Mouse (Mus musculus): ENCODE data around the gene Hist1h2bn. TPM values are rescaled to one million over a fixed set of nuclear protein-coding genes. Genes with fewer than 3 reads are reported as not detected.
"Not testable (repeated sequence)": the region's sequence is repeated elsewhere in the genome, so short reads cannot be mapped to it uniquely, and the experiment has no call there.

Gene Hist1h2bn
- not detected in 2 replicates for polyA plus RNA-seq (2014; fragmentation: Nextera tagmentation; extraction: Ambion mirVana)

DNA sequence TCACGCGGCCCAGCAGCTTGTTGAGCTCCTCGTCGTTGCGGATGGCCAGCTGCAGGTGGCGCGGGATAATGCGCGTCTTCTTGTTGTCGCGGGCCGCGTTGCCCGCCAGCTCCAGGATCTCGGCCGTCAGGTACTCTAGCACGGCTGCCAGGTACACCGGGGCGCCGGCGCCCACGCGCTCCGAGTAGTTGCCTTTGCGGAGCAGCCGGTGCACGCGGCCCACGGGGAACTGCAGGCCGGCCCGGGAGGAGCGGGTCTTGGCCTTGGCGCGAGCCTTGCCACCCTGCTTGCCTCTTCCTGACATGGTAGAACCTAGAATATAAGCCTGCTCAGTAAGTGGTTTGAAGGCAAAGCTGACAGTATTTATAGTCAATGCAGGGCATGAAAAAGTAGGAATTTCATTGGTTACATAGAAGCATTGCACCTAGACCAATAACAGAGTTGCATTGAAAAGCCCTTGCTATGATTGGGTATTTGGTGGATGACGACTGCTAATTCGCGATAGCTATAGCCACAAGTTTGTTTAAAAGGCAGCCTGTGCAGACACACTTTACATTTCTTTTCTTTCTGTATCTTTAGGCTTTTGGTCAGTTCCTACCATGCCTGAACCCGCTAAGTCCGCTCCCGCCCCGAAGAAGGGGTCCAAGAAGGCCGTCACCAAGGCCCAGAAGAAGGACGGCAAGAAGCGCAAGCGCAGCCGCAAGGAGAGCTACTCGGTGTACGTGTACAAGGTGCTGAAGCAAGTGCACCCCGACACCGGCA is at the start of gene Hist1h2bn, which contains the start of gene Hist1h2ak:
Gene Hist1h2bn (plus strand): TSS at position 600 of the 762 bp plus-strand sequence.
Gene Hist1h2ak (minus strand): TSS at position 304 of the 762 bp plus-strand sequence.
- peaks cover 28% of the 10 kb centered on the region for H3K4me1 ChIP-seq (replicated peaks; ENCODE audit: control insufficient read depth, insufficient read depth, low read length)
- ATAC-seq (ENCODE audit: low FRiP score) (peak; percentile 95), DNase-seq (ENCODE audit: low spot score) (peak; percentile 93)
- H3K9ac ChIP-seq = peak within 1 kb of the TSS; percentile 61
- H3K27me3 ChIP-seq (ENCODE audit: control insufficient read depth, insufficient read depth, low read length); H3K36me3 ChIP-seq (replicated peaks; ENCODE audit: control insufficient read depth, insufficient read depth); H3K9me3 ChIP-seq (ENCODE audit: control insufficient read depth, low read length): not testable (repeated sequence)
- WGBS = under 1% methylated on average over 45 of the region's 50 CpGs
- peak within 1 kb of the TSS; percentile 38 for H3K4me3 ChIP-seq (replicated peaks; ENCODE audit: low read length)
- H3K4me2 ChIP-seq (replicated peaks) = peak within 1 kb of the TSS; percentile 87
- peak within 1 kb of the TSS; percentile 90 for H3K27ac ChIP-seq

DNA sequence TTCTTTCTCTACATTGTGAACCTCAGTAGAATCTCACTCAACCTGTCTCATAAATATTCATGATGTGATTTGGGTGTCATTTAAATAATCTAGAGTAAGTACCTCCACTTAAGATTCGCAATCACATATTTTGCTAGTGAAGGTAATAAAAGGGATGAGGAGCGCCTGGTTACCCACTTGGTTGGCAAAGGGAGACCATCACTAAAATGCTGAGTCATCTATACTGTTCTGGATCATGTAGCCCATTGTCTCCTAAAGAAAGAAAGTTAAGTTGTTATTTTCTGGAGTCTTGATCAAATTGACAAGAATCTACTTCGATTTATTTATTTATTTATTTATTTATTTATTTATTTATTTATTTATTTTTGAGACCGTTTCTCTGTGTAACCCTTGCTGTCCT is 47.3 kb upstream of the Hist1h2bn start:
- Histone ChIP-seq H3K4me3 (replicated peaks; ENCODE audit: low read length) (no peak overlapping the region), H3K9me3 (ENCODE audit: control insufficient read depth, low read length) (no peaks in the 10 kb centered on the region), H3K27me3 (ENCODE audit: control insufficient read depth, insufficient read depth, low read length) (no peaks in the 10 kb centered on the region), H3K4me2 (replicated peaks) (no peak overlapping the region), H3K27ac (no peak overlapping the region), H3K36me3 (replicated peaks; ENCODE audit: control insufficient read depth, insufficient read depth) (no peaks in the 10 kb centered on the region), H3K9ac (no peak overlapping the region), H3K4me1 (replicated peaks; ENCODE audit: control insufficient read depth, insufficient read depth, low read length) (no peaks in the 10 kb centered on the region)
- no peak for DNase-seq (ENCODE audit: low spot score)
- ATAC-seq (ENCODE audit: low FRiP score) = no peak
- 73% methylated on average over 4 of the region's 4 CpGs for WGBS

DNA sequence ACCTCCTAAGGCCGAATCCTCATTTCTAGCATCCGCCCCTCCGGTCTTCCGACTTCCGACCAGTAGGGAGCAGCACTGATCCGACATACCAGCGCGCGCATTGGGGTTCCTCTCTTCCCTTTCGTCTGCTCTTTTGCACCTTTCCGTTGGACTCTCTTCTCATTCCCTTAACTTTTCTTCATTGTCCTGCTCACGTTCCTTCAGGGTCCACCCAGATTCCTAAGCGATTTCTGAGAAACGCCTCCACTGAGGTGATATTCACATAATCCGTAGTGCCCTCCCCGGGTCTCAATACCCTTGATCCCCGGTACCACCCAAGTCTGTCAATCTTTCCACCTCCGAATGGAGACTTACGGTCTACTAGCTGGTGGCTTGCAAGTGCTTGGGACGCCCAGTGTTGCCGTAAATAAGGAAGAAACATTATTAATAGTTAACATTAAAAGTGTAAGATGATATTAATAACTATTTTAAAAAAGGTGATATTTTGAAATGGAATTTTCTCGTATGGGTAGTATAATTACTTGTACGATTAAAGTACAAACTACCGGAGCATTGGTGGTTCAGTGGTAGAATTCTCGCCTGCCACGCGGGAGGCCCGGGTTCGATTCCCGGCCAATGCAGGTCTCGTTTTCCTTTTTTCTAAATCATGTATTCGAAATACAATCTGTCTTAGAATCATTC is 43.8 kb upstream of the Hist1h2bn start:
- H3K4me2 ChIP-seq (replicated peaks) = peak overlapping the region; percentile 67
- H3K4me3 ChIP-seq (replicated peaks; ENCODE audit: low read length) = peak overlapping the region; percentile 71
- H3K4me1 ChIP-seq (replicated peaks; ENCODE audit: control insufficient read depth, insufficient read depth, low read length) = peaks cover 3% of the 10 kb centered on the region
- no peaks in the 10 kb centered on the region for H3K36me3 ChIP-seq (replicated peaks; ENCODE audit: control insufficient read depth, insufficient read depth)
- no peaks in the 10 kb centered on the region for H3K9me3 ChIP-seq (ENCODE audit: control insufficient read depth, low read length)
- peak overlapping the region; percentile 80 for H3K27ac ChIP-seq
- WGBS = under 1% methylated on average over 32 of the region's 32 CpGs
- peak overlapping the region; percentile 72 for H3K9ac ChIP-seq
- ATAC-seq (ENCODE audit: low FRiP score) = peak; percentile 86
- no peaks in the 10 kb centered on the region for H3K27me3 ChIP-seq (ENCODE audit: control insufficient read depth, insufficient read depth, low read length)
- DNase-seq (ENCODE audit: low spot score) = peak; percentile 89

DNA sequence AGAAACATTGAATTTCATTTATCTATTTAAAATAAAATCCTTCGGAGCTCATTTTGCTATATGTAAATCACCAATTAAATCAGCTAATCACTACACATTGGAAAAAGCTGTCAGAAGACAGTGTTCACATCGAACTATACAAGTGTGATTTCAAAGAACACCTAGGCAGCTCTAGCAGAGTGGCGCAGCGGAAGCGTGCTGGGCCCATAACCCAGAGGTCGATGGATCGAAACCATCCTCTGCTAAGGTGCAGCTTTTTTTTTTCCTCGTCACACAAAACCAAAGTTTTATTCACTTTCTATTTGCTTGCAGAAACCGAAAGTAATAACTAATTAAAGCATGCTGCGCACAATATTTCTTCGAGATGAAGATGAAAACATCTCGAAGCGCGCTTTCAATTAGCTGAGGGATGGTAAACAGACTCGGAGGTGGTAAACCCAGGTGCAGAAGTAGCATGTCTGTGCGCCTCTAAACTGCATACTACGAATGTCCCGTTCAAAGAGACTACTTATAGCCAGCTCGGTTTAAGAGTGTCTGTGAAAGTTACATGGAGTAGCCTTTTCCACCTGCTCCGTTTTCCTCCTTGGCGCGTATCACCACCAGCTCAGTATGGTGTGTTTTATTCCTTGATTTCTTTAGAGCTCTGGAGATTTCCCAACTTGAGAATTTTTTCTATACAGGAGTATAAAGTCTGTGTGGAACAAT is 43.0 kb upstream of the Hist1h2bn start:
- Histone ChIP-seq H3K4me2 (replicated peaks) (peak overlapping the region; percentile 67), H3K4me3 (replicated peaks; ENCODE audit: low read length) (peak overlapping the region; percentile 71), H3K9me3 (ENCODE audit: control insufficient read depth, low read length) (no peaks in the 10 kb centered on the region), H3K9ac (peak overlapping the region; percentile 47), H3K27ac (no peak overlapping the region), H3K36me3 (replicated peaks; ENCODE audit: control insufficient read depth, insufficient read depth) (no peaks in the 10 kb centered on the region), H3K4me1 (replicated peaks; ENCODE audit: control insufficient read depth, insufficient read depth, low read length) (peaks cover 8% of the 10 kb centered on the region), H3K27me3 (ENCODE audit: control insufficient read depth, insufficient read depth, low read length) (no peaks in the 10 kb centered on the region)
- DNase-seq (ENCODE audit: low spot score) = peak; percentile 97
- WGBS = 3% methylated on average over 22 of the region's 22 CpGs
- peak; percentile 85 for ATAC-seq (ENCODE audit: low FRiP score)

DNA sequence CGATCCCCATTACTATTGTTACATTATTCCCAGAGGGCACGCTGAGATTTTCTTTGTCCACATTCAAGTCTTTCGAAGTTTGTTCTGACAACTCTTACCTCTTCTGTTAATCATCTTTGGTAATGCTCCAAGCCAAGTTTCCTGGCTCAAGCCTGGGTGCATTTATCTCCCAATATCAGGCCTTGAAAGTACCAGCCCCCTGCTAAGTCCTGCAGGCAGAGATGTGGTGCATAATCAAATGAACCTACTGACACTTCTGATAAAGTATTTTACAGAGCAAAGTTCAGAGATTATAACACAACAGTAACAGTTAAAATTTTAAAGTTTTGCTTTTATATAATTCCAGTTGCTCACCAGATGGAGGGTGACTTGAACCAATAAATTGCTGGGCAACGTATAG is 42.2 kb upstream of the Hist1h2bn start:
- no peaks in the 10 kb centered on the region for H3K27me3 ChIP-seq (ENCODE audit: control insufficient read depth, insufficient read depth, low read length)
- WGBS = 18% methylated on average over 4 of the region's 4 CpGs
- DNase-seq (ENCODE audit: low spot score) (no peak), ATAC-seq (ENCODE audit: low FRiP score) (no peak)
- H3K4me3 ChIP-seq (replicated peaks; ENCODE audit: low read length) = peak overlapping the region; percentile 71
- peak overlapping the region; percentile 67 for H3K4me2 ChIP-seq (replicated peaks)
- H3K4me1 ChIP-seq (replicated peaks; ENCODE audit: control insufficient read depth, insufficient read depth, low read length) = peaks cover 8% of the 10 kb centered on the region
- no peaks in the 10 kb centered on the region for H3K36me3 ChIP-seq (replicated peaks; ENCODE audit: control insufficient read depth, insufficient read depth)
- H3K27ac ChIP-seq = no peak overlapping the region
- no peaks in the 10 kb centered on the region for H3K9me3 ChIP-seq (ENCODE audit: control insufficient read depth, low read length)
- peak overlapping the region; percentile 47 for H3K9ac ChIP-seq

DNA sequence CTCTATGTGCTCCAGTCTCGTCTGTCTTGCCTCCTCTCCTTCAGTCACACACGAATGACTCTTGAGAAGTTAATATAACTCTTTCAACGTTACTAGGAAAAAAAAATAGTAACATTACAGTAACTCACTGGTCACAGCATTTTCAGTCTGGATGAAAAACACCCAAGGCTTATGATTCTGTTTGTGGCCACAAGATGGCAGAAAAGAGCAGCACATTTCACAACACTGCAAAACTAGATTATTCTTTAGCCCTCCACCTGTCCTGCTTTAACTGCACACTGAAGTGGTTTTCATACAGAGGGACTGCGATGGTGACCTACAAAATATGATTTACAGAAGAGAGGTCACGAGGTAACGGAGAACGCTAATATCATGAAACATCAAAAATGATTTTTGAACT is 39.2 kb upstream of the Hist1h2bn start:
- no peaks in the 10 kb centered on the region for H3K9me3 ChIP-seq (ENCODE audit: control insufficient read depth, low read length)
- whole genome bisulfite sequencing = 2% methylated on average over 7 of the region's 7 CpGs
- peak overlapping the region; percentile 32 for H3K4me3 ChIP-seq (replicated peaks; ENCODE audit: low read length)
- H3K27ac ChIP-seq = peak overlapping the region; percentile 68; the same call in 1 of the 2 replicates
- H3K36me3 ChIP-seq (replicated peaks; ENCODE audit: control insufficient read depth, insufficient read depth) = no peaks in the 10 kb centered on the region
- no peaks in the 10 kb centered on the region for H3K27me3 ChIP-seq (ENCODE audit: control insufficient read depth, insufficient read depth, low read length)
- ATAC-seq (ENCODE audit: low FRiP score) (no peak), DNase-seq (ENCODE audit: low spot score) (peak; percentile 84)
- 0 out of 2 replicates have a peak overlapping the region, but pooled peaks have one; percentile 50 for H3K9ac ChIP-seq
- peaks cover 25% of the 10 kb centered on the region for H3K4me1 ChIP-seq (replicated peaks; ENCODE audit: control insufficient read depth, insufficient read depth, low read length)
- H3K4me2 ChIP-seq (replicated peaks) = peak overlapping the region; percentile 84

DNA sequence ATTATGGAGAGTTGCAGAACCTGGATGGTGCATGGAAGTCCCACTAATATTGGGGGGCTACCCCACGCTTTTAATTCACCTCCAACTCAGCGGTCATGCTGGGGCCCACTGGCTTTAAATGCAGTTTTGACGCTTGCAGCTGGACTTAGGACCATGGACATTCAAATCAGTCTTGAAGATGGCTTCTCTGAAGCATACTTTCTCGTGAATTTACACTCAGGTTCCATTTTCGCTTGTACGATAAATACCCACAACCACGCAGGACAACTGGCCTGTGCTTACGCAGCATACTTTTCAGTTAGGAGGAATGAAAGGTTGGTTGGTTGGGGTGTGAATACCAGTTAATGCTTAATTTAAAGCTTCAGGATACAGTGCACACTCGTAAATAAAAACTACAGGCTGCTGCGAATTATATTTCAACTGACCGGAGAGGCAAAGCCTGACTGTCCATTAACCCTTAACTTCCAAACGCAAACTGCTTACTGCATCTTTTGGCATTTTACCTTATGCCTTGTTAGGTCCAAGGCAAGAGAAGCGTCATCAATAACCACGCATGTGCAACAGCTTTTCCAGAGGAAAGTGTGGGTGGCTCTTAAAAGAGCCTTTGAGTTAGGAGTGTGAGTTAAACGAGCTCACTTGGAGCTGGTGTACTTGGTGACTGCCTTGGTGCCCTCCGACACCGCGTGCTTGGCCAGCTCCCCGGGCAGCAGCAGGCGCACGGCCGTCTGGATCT is 38.6 kb upstream of the Hist1h2bn start:
- H3K27me3 ChIP-seq (ENCODE audit: control insufficient read depth, insufficient read depth, low read length) = no peaks in the 10 kb centered on the region
- H3K4me2 ChIP-seq (replicated peaks) = peak overlapping the region; percentile 84
- under 1% methylated on average over 19 of the region's 22 CpGs for WGBS
- H3K9ac ChIP-seq = peak overlapping the region; percentile 50
- peak overlapping the region; percentile 68 for H3K27ac ChIP-seq
- no peak for DNase-seq (ENCODE audit: low spot score)
- H3K4me1 ChIP-seq (replicated peaks; ENCODE audit: control insufficient read depth, insufficient read depth, low read length) = peaks cover 25% of the 10 kb centered on the region
- H3K36me3 ChIP-seq (replicated peaks; ENCODE audit: control insufficient read depth, insufficient read depth) = no peaks in the 10 kb centered on the region
- no peak for ATAC-seq (ENCODE audit: low FRiP score)
- H3K9me3 ChIP-seq (ENCODE audit: control insufficient read depth, low read length) = no peaks in the 10 kb centered on the region
- H3K4me3 ChIP-seq (replicated peaks; ENCODE audit: low read length) = peak overlapping the region; percentile 32

DNA sequence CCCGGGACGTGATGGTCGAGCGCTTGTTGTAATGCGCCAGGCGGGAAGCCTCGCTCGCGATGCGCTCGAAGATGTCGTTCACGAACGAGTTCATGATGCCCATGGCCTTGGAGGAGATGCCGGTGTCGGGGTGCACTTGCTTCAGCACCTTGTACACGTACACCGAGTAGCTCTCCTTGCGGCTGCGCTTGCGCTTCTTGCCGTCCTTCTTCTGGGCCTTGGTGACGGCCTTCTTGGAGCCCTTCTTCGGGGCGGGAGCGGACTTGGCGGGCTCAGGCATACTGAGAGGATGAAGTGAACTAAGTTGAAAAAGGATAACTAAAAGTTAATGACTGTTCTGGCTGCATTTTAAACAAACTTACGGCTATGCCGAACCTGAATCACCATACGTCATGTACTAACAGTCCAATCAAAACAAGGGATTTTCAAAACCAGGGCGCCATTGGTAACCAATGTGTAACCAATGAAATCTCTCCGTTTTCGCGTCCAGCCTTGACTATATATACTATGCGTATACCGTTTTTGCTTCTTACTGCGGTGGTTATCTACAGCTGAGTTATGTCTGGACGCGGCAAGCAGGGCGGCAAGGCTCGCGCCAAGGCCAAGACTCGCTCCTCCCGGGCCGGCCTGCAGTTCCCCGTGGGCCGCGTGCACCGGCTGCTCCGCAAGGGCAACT is 37.9 kb upstream of the Hist1h2bn start, which contains the start of the genes Hist1h2bl and Hist1h2ai:
Gene Hist1h2bl (minus strand): TSS at position 280 of the 676 bp plus-strand sequence.
Gene Hist1h2ai (plus strand): TSS at position 559 of the 676 bp plus-strand sequence.
- WGBS = under 1% methylated on average over 28 of the region's 50 CpGs
- peak within 1 kb of the TSS; percentile 84 for H3K4me2 ChIP-seq (replicated peaks)
- peak; percentile 95 for ATAC-seq (ENCODE audit: low FRiP score)
- H3K4me3 ChIP-seq (replicated peaks; ENCODE audit: low read length) = peak within 1 kb of the TSS; percentile 32
- H3K9ac ChIP-seq = peak within 1 kb of the TSS; percentile 62
- H3K27ac ChIP-seq = peak within 1 kb of the TSS; percentile 87
- peaks cover 25% of the 10 kb centered on the region for H3K4me1 ChIP-seq (replicated peaks; ENCODE audit: control insufficient read depth, insufficient read depth, low read length)
- H3K27me3 ChIP-seq (ENCODE audit: control insufficient read depth, insufficient read depth, low read length); H3K36me3 ChIP-seq (replicated peaks; ENCODE audit: control insufficient read depth, insufficient read depth); H3K9me3 ChIP-seq (ENCODE audit: control insufficient read depth, low read length): not testable (repeated sequence)
- peak; percentile 97 for DNase-seq (ENCODE audit: low spot score)
